Mouse (Mus musculus): ENCODE results near the gene Jag2. TPM values are rescaled to one million over a fixed set of nuclear protein-coding genes. Genes with fewer than 3 reads are reported as not detected.

Jag2 gene
- polyA plus RNA-seq, 1 experiment = 8.6 TPM

GRCm38 (mm10) chr12:112880661-112881060, 48.9 kb downstream of the Jag2 start:
- Histone ChIP-seq H3K4me3 (ENCODE audit: extremely low read depth, insufficient read depth, insufficient read length) (no peak overlapping the region), H3K4me1 (ENCODE audit: control insufficient read depth, insufficient read depth, insufficient read length) (peaks cover 28% of the 10 kb centered on the region), H3K27me3 (ENCODE audit: control insufficient read depth, insufficient read depth, low read length) (peaks cover 6% of the 10 kb centered on the region), H3K27ac (ENCODE audit: insufficient read depth, low read length) (no peak overlapping the region), H3K36me3 (ENCODE audit: control insufficient read depth, insufficient read depth, low read length) (no peaks in the 10 kb centered on the region)
- TF ChIP-seq POLR2A (IDR thresholded peaks at IDR 0.05; ENCODE audit: low read depth, low read length) = no peak
- TF ChIP-seq CTCF (IDR thresholded peaks at IDR 0.05; ENCODE audit: extremely low read depth, insufficient read depth, insufficient read length, insufficient replicate concordance) = no peak
- DNase-seq (ENCODE audit: low read depth in 1 of 2, low spot score in 2 of 2) = no peak
- 86% methylated on average over 4 of the region's 4 CpGs for WGBS

- peaks cover 6% of the 10 kb centered on the region for H3K27me3 ChIP-seq (ENCODE audit: control insufficient read depth, insufficient read depth, low read length)
- no peaks in the 10 kb centered on the region for H3K36me3 ChIP-seq (ENCODE audit: control insufficient read depth, insufficient read depth, low read length)
- DNase-seq (ENCODE audit: low read depth in 1 of 2, low spot score in 2 of 2) = no peak
- peaks cover 28% of the 10 kb centered on the region for H3K4me1 ChIP-seq (ENCODE audit: control insufficient read depth, insufficient read depth, insufficient read length)
- no peak overlapping the region for H3K4me3 ChIP-seq (ENCODE audit: extremely low read depth, insufficient read depth, insufficient read length)
- 35% methylated on average over 5 of the region's 5 CpGs for whole genome bisulfite sequencing
- TF ChIP-seq POLR2A (IDR thresholded peaks at IDR 0.05; ENCODE audit: low read depth, low read length) = no peak
- TF ChIP-seq CTCF (IDR thresholded peaks at IDR 0.05; ENCODE audit: extremely low read depth, insufficient read depth, insufficient read length, insufficient replicate concordance) = no peak
- no peak overlapping the region for H3K27ac ChIP-seq (ENCODE audit: insufficient read depth, low read length)
Measured at GRCm38 (mm10) chr12:112879731-112880130, 49.8 kb downstream of the Jag2 start.

GRCm38 (mm10) chr12:112877607-112878020, 52.0 kb downstream of the Jag2 start:
- Histone ChIP-seq H3K36me3 (ENCODE audit: control insufficient read depth, insufficient read depth, low read length) (no peaks in the 10 kb centered on the region), H3K4me3 (ENCODE audit: extremely low read depth, insufficient read depth, insufficient read length) (peak overlapping the region; percentile 19; the same call in 1 of the 2 replicates), H3K27ac (ENCODE audit: insufficient read depth, low read length) (no peak overlapping the region), H3K4me1 (ENCODE audit: control insufficient read depth, insufficient read depth, insufficient read length) (peaks cover 28% of the 10 kb centered on the region), H3K27me3 (ENCODE audit: control insufficient read depth, insufficient read depth, low read length) (peaks cover 6% of the 10 kb centered on the region)
- no peak for DNase-seq (ENCODE audit: low read depth in 1 of 2, low spot score in 2 of 2)
- TF ChIP-seq CTCF (IDR thresholded peaks at IDR 0.05; ENCODE audit: extremely low read depth, insufficient read depth, insufficient read length, insufficient replicate concordance) = no peak
- no peak for TF ChIP-seq POLR2A (IDR thresholded peaks at IDR 0.05; ENCODE audit: low read depth, low read length)
- WGBS = 3% methylated on average over 32 of the region's 37 CpGs

GRCm38 (mm10) chr12:112877073-112877576, 52.5 kb downstream of the Jag2 start:
- Histone ChIP-seq H3K36me3 (ENCODE audit: control insufficient read depth, insufficient read depth, low read length) (no peaks in the 10 kb centered on the region), H3K4me3 (ENCODE audit: extremely low read depth, insufficient read depth, insufficient read length) (peak overlapping the region; percentile 19; the same call in 1 of the 2 replicates), H3K27me3 (ENCODE audit: control insufficient read depth, insufficient read depth, low read length) (peaks cover 6% of the 10 kb centered on the region), H3K4me1 (ENCODE audit: control insufficient read depth, insufficient read depth, insufficient read length) (peaks cover 28% of the 10 kb centered on the region), H3K27ac (ENCODE audit: insufficient read depth, low read length) (no peak overlapping the region)
- WGBS = 6% methylated on average over 17 of the region's 17 CpGs
- no peak for DNase-seq (ENCODE audit: low read depth in 1 of 2, low spot score in 2 of 2)
- TF ChIP-seq POLR2A (IDR thresholded peaks at IDR 0.05; ENCODE audit: low read depth, low read length) = no peak
- TF ChIP-seq CTCF (IDR thresholded peaks at IDR 0.05; ENCODE audit: extremely low read depth, insufficient read depth, insufficient read length, insufficient replicate concordance) = no peak

GRCm38 (mm10) chr12:112876332-112877072, 53.1 kb downstream of the Jag2 start:
- H3K36me3 ChIP-seq (ENCODE audit: control insufficient read depth, insufficient read depth, low read length) = no peaks in the 10 kb centered on the region
- H3K27ac ChIP-seq (ENCODE audit: insufficient read depth, low read length) = no peak overlapping the region
- 8% methylated on average over 28 of the region's 28 CpGs for WGBS
- DNase-seq (ENCODE audit: low read depth in 1 of 2, low spot score in 2 of 2) = no peak
- H3K4me3 ChIP-seq (ENCODE audit: extremely low read depth, insufficient read depth, insufficient read length) = no peak overlapping the region; the same call in 1 of the 2 replicates
- TF ChIP-seq POLR2A (IDR thresholded peaks at IDR 0.05; ENCODE audit: low read depth, low read length) (no peak), CTCF (IDR thresholded peaks at IDR 0.05; ENCODE audit: extremely low read depth, insufficient read depth, insufficient read length, insufficient replicate concordance) (no peak)
- peaks cover 28% of the 10 kb centered on the region for H3K4me1 ChIP-seq (ENCODE audit: control insufficient read depth, insufficient read depth, insufficient read length)
- peaks cover 6% of the 10 kb centered on the region for H3K27me3 ChIP-seq (ENCODE audit: control insufficient read depth, insufficient read depth, low read length)

- Histone ChIP-seq H3K4me1 (ENCODE audit: control insufficient read depth, insufficient read depth, insufficient read length) (peaks cover 34% of the 10 kb centered on the region), H3K4me3 (ENCODE audit: extremely low read depth, insufficient read depth, insufficient read length) (no peak overlapping the region), H3K27ac (ENCODE audit: insufficient read depth, low read length) (no peak overlapping the region), H3K36me3 (ENCODE audit: control insufficient read depth, insufficient read depth, low read length) (no peaks in the 10 kb centered on the region), H3K27me3 (ENCODE audit: control insufficient read depth, insufficient read depth, low read length) (peaks cover 6% of the 10 kb centered on the region)
- DNase-seq (ENCODE audit: low read depth in 1 of 2, low spot score in 2 of 2) = peak; percentile 64 to 86
- 29% methylated on average over 16 of the region's 16 CpGs for WGBS
- TF ChIP-seq CTCF (IDR thresholded peaks at IDR 0.05; ENCODE audit: extremely low read depth, insufficient read depth, insufficient read length, insufficient replicate concordance) (peak; percentile 80; the same call in 1 of the 2 replicates), POLR2A (IDR thresholded peaks at IDR 0.05; ENCODE audit: low read depth, low read length) (no peak)
Measured at GRCm38 (mm10) chr12:112875225-112876013, 54.2 kb downstream of the Jag2 start.
